Mouse (Mus musculus) monocyte, adult 2 months (primary cell): ENCODE measurements around the gene Gja10.

Experiments
- DNase-seq, 2 experiments: peaks; one replicate each; pipeline ENCODE4 v3.0.0; 2022; ENCODE audit warnings: low spot score in 2 of 2, low read depth in 1 of 2

The Gja10 gene

DNA sequence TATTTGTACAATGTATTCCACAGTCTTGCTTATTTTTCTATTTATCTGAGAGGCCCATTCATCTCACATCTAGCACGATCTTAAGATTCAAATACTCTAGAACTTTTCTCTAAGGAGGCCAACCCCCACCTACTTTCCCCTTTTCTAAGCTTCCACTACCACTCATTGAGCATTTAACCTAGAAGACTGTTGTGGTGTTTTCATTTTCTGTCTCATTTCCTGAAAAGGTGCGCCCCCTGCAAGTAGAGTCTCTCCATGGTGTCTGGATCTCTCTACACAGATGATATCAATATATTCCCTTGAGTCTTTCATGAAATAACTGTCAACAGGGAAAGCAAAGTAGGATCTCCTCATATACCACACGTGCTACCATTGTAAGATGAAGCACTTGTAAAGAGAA lies at the start of gene Gja10:
Gene Gja10, minus strand, starts transcription at position 101 of the 400 bp plus-strand sequence.
- no peak for DNase-seq

DNA sequence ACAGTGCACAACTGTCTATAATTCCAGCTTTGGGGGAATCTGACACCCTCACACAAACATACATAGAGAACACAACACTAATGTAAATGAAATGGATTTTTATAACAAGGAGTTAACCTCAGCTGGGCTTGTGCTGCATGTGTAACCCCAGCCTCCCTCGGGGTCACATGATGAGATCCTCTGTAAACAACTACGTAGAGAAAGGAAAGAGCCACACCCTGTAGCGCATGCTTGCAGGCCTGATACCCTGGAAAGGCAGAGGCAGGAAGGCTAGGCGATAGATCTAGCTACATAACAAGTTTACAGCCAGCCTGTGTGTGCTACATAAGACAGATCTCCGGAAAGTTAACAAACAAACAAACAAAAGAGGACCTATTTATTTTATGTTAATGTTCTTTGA lies 49.1 kb upstream of the Gja10 start:
- no peak for DNase-seq

DNA sequence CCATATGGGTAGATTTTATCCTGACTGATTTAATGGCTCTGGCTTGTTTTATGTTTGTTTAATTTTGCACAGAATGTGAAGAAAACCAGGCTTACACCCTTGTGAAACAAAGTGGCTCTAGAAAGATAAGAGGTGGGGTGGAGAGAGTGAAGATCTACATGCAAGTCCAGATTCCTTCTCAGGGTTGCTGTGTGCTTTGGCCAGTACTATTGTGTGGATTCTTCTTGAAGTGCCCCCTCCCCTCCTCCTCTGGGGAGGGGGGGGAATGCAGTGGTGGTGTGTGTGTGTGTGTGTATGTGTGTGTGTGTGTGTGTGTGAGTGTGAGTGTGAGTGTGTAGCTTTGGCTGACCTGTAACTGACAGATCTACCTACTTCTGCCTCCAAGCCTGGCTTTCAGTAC lies 19.1 kb upstream of the Gja10 start:
- no peak for DNase-seq

DNA sequence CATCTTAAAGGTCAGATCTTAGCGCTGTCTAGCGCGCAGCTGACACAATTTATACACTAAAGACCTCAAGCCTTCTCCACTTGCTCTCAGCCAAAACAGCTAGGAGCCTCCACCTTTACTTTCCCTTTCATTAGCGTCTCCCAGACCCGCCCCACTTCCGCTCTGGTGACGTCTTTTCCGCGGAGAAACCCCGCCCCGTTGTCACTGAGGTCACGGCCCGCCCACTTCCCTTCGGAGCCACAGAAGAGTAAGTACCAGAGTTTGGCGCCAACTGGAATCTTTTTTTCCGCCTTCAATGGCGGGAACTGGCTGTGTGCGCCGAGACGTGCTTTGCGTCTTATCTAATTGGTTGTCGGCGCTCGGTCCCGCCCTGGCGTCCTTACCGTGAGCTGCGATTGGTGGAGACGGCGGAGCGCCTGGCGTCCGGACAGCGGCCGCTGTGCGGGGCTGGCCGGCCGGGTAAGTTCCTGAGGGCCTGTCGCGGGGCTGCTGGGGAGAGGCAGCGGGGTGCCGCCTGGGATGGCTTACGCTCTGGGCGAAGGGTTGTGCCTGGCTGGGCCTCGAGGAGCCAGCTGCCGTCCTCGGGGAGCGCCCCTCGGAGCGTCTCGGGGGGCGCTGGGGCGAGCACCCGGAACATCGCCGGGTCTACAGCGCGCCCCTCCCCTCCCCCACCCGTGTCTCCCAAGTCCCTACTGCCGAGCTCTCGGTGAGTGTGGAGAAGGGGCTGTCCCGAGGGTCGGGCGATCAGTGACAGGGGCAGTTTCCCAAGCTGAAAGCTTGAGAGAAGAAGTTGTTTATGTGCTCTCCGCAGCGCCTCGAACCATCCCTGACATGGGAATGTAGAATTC lies 12.7 kb upstream of the Gja10 start, which contains the start of gene Casp8ap2:
Gene Casp8ap2, plus strand, starts transcription at position 418 of the 848 bp plus-strand sequence.
- peak; percentile 99 to 100 for DNase-seq

DNA sequence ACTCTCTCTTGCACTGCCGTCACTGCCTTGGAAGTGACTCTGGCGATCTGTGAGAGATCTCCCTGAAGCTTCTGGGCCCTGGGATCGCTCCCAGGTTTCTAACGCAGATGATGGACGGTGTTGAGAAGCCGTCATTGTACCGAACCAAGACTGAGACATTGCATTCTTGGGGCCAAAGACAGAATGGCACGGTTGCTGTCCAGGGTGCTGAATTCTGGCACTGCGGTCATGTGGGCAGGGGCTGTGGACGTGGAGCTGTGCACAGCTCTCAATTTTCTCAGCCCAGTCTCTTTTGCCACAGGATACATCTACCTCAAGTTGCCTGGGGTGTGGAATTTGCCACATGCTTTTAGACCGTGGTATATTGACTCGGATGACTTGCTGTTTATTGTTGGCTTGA lies 1.4 kb downstream of the Gja10 start:
- DNase-seq = peak in 1 of 2 experiments; percentile 15

DNA sequence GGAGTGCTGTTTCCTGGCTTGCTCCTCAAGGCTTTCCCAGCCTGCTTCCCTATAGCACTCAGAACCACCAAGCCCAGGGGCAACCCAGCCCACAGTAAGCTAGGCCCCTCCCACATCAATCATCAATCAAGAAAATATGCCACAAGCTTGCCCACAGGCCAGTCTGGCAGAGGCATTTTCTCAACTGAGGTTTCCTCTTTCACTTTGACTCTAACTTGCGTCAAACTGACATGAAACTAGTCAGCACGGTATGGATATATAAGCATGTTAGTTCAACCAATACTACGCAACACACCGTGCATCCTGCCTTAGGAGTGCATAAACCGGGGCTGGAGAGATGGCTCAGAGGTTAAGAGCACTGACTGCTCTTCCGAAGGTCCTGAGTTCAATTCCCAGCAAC lies 14.3 kb downstream of the Gja10 start:
- DNase-seq = no peak

DNA sequence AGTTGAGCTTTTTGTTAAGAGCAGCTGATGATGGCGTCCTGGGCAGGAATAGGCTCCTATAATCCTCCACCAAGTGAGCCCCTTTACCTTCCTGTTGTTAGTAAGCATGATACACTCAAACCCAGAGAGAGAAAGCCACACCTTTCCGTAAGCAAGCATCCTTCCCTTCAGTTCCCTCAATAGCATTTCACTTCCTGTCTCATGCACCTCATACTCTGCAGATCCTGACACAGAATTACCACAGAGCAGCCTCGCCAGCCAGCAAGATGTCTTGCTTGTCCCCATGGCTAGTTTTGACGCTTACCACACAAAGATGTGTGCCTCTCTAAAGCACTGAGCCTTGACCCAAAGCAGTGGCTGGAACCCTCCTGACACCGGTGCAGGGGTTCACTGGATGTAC lies 15.0 kb downstream of the Gja10 start:
- no peak for DNase-seq

DNA sequence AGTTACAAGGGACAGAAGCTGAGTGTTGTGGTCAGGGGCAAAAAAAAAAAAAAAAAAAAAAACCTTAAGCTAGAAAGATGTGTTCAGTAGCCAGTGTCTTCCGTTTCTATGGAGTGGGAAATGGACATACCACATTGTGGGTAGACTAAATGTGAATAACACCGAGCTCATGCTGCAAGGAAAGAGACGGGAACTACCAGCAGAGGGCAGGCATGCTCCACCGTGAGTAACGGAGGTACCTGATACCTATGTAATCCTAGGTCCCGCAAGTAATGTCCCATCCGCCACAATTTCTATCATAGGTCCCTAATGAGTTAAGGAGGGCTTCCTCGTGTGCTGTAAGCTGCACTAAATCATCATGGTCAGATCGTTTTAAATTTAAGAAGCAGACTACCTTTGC lies 16.0 kb downstream of the Gja10 start:
- no peak for DNase-seq

DNA sequence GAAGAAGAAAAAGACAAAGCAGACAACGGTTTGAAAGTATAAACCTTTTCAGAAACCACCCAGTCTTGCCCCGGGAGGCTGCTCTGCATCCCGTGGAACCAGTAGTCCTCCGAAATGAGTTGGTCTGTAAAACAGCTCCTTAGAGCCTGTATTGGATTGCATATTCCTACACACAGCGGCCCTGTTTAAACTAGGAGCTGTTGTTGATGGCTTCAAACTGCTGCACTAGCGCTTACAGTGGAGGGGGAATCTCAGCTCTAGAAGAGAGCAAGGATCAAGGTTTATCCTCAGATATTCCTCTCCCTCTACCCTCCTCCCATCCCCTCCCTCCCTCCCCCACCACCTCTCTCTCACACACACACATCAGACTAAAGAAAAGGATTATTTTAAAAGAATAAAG lies 18.4 kb downstream of the Gja10 start:
- DNase-seq = no peak

DNA sequence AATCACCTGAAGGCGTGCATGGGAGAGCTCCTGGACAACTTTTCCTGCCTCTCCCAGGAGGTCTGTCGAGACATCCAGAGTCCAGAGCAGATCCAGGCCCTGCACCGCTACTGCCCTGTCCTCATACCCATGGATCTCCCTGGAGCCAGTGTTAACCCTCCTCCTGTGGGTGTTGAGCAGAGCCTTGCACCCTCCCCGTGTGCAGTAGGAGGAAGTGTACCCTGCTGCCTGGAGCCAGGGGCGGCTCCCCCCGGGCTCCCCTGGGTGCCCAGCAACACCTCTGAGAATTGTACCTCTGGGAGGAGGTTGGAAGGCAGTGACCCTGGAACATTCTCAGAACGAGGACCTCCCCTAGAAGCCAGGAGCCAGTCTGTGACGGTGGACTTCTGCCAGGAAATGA lies 22.7 kb downstream of the Gja10 start:
- DNase-seq = no peak

DNA sequence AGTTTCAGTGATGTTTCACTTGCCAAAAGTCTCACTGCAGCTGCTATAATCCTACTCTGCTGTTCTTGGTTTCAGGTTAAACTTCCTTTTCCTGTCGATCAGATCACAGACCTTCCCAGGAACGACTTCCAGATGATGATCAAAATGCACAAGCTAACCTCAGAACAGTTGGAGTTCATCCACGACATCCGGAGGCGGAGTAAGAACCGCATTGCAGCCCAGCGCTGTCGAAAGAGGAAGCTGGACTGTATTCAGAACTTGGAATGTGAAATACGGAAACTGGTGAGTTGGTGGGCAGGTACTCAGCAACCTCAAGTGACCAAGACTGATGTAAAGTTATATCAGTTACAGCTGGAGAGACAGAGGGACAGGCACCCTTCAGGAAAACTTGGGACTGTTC lies 27.4 kb downstream of the Gja10 start:
- DNase-seq = peak; percentile 41 to 48

DNA sequence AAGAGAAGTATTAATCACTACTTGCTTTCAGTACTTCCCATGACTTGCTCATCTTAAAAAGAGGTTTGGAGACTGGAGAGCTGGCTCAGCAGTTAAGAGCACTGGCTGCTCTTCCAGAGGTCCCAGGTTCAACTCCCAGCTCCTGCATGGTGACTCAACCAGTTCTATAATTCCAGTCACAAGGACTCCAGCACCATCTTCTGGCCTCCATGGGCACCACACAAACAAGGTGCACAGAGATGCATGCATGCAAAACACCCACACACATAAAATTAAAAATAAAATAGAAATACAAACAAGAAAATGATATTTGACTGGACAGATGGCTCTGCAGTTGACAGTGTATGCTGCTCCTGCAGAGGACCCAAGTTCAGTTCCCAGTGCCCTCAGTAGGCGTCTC lies 28.0 kb downstream of the Gja10 start:
- DNase-seq = no peak

DNA sequence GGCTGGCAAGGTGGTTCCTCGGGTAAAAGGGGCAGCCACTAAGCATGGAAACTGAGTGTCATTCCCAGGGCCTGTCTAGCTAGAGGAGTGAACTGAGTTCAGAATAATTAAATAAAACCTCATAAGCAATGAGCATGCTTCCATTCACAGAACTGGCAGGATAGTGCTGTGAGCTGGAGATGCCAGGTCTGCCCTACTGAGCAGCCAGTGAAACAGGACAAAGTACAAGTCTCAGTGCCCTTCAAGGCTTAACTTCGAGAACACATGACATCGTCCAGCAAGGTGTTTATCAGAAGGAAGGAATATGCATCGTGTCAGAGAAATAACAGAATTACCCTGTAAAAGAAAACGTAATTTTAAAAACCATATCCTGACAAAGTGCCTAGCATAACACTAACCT lies 29.0 kb downstream of the Gja10 start:
- DNase-seq = no peak

DNA sequence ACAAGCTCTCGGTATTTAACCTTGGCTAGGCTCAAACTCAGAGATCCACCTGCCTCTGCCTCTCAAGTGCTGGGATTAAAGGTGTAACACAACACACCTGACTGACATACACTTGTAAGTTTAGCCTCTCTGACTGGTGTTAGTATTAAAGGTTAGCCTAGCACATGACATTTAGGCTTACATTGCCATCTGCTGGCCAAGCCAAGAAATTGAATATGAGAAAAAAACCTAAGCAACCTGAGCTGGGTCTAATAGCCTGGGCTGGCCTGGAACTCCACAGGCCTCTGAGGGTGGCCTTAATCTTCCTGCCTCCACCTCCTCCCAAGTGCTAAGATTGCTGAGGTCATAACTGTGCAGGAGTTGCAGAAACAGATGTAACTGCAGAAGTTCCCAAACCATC lies 30.4 kb downstream of the Gja10 start:
- DNase-seq = no peak

DNA sequence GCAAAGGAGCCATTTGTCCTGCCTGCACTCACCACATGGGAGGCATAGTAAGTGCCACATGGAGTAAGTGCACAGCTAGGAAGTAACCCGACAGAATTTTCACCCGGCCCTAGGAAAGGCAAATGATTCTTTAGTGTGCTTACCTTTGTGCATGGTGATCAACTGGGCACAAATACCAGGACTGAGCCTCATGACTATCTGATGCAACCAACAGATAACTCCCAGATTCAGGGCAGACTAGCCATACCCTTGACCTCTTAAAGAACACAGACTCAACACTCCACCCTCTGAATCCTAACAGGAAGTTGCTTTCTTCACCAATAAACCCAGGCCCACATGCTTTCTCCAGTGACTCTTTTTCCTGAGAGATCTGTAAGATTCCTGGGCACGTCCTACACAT lies 31.1 kb downstream of the Gja10 start:
- no peak for DNase-seq

DNA sequence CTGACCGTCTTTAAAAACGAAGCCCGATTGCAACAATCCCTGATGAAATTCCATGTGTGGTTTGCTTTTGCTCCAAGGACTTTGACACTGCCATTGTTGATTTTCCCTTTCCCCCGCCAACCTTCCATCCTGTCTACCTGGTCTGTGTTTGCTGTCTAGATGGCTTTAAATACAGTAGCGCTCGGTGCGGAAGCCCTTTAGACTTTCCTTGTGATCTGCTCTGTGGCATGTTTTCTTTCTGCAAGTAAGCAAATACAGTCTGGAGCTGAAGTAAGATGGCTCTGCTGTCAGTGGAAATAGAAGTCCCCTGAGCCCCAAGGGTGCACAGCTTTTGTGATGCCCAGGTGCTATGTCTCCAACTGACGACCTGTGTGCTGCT lies 31.6 kb downstream of the Gja10 start:
- DNase-seq = no peak

DNA sequence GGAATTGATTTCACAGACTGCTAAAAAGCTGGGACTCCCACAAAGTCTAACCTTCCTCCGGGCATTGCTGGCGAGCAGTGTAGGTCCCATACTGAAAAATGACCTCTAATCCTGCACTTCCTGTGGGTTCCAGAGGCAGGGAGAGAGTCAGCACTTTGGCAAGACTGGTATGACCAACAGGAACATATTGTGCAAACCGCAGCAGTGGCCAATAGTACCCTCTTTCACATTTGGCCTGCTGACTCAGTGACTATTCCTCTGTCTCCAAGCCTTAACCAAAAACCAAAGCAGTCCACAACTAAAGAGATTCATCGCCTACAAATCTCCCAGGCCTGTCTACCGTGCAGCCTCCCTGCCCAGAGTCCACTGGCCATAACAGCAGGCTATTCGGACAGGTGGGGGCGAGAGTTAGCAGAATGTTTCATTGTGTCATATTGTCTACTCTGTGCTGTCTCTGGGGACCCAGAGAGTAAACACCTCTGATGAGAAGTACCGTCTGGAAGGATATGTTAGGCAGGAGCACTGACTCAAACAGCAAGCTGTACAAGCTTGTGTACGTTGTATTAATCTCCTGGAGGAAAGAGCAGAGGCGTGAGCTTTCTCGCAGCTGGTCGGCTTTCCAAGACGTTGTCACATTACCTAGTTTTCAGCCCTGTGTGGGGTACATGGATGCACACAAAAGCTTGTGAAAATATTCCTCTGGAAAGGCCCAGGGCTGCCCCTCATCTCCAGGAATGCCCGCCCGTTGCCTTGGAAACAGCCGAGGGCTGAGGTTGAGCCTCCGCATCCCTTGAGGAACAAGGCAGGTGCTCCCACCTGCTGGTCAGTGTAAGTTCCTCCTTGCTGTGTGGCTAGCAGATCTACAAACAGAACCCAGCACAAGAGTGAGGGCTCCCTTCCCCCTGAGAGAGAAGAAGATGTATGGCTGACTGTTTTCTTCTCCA lies 32.3 kb downstream of the Gja10 start:
- peak; percentile 29 to 32 for DNase-seq

DNA sequence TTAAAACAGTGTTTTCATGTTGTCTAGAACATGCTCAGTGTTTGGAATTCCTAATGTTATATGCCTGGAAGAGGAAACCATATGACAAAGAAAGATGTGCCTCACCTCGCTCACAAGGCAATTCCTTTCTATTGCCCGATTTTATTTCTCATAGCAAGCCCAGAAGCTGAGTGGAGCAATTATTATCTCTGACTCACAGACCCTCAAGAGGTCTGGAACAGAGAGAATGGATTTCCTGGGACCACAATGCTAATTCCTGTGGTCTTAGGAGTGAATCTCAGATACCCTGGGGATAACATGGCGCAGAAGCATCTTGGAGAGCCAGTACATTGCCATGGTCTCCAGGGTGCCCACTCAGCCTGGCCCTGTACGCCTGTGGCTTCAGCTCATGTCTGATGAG lies 33.5 kb downstream of the Gja10 start:
- no peak for DNase-seq

DNA sequence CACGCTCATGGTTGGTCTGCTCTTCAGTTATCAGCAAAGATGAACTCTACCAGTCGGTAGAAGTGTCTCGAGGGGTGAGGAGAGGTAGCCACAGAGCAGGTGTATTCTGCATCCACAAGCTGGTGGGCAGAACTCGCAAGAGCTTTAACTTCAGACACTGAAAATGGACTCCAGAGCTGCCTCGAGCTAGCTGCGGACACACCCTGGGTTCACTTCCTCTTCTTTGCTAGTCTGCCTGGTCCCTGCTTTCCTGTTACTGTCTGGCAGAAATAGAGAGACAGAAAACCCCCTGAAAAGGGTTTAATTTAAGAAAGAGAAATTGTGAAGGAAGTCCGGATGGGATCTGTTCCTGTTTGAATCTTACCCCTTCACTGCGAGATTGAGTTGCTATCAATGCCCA lies 37.6 kb downstream of the Gja10 start:
- DNase-seq = peak; percentile 44 to 50

DNA sequence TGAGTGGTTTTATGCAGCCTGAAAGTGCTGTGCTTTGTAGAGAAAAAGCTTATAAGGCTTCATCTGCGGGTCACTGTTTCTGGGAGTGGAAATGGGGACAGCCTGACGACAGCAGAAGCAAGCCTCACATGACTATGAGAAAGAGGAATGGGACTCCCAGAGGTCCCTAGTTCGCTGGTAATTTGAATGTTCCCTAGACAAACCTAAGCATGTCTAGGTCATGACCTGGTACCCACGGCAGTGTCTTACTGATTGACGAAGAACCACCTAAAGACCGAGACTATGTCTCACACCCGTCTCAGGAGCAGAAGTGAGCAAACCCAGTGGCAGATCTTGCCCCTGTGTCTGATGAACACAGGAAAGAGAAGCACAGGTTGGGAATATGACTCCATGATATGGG lies 38.1 kb downstream of the Gja10 start:
- DNase-seq = peak in 1 of 2 experiments; percentile 33

DNA sequence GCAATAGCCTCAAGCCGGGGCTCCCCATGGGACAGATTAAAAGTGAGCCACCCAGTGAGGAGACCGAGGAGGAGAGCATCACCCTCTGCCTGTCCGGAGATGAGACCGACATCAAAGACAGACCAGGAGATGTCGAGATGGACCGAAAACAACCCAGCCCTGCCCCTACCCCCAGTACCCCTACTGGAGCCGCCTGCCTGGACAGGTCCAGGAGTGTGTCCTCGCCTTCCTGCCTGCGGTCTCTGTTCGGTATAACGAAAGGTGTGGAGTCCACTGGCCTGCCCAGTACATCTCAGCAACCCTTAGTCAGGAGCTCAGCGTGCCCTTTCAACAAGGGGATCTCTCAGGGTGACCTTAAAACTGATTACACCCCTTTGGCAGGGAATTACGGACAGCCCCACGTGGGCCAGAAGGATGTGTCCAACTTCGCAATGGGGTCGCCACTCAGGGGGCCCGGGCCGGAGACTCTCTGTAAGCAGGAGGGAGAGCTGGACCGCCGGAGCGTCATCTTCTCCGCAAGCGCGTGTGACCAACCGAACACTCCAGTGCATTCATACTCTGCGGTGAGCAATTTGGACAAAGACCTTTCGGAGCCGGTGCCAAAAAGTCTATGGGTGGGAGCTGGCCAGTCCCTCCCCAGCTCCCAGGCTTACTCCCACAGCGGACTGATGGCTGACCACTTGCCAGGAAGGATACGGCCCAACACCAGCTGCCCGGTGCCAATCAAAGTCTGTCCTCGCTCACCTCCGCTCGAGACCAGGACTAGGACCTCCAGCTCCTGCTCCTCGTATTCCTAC lies 40.0 kb downstream of the Gja10 start:
- DNase-seq = no peak
